Mouse (Mus musculus): ENCODE measurements at regions not wholly inside any gene's neighbourhood (a gene's known extent, or its start where the extent isn't known, plus 50 kb on each side); places are given as distances from the start of the nearest gene placed in this dataset.

GRCm38 (mm10) chr6:107749111-107749736 is 219.7 kb downstream of the Lrrn1 start:
- TF ChIP-seq E2F4 (IDR thresholded peaks at IDR 0.05; ENCODE audit: insufficient read depth) (no peak), POLR2A (IDR thresholded peaks at IDR 0.05; ENCODE audit: insufficient read length, low read depth) (no peak), TCF12 (IDR thresholded peaks at IDR 0.05; ENCODE audit: insufficient read depth, poor library complexity, severe bottlenecking) (no peak), MYOD1 (IDR thresholded peaks at IDR 0.05; ENCODE audit: control insufficient read depth in 1 of 3, insufficient read length in 2 of 3, low read depth in 2 of 3) (no peak), MYOG (IDR thresholded peaks at IDR 0.05; ENCODE audit: control insufficient read depth in 1 of 3, insufficient read depth in 1 of 3, insufficient read length in 2 of 3, low read depth in 2 of 3) (no peak), POLR2AphosphoS2 (IDR thresholded peaks at IDR 0.05; ENCODE audit: insufficient read length, low read depth) (no peak), SRF (IDR thresholded peaks at IDR 0.05; ENCODE audit: control insufficient read depth, insufficient read length, low read depth) (peak; percentile 63), CEBPB (IDR thresholded peaks at IDR 0.05; ENCODE audit: insufficient read depth, poor library complexity, severe bottlenecking) (no peak), USF1 (IDR thresholded peaks at IDR 0.05; ENCODE audit: low read depth) (no peak)
